Mouse (Mus musculus): ENCODE measurements around the gene Mllt1.

GRCm38 (mm10) chr17:56952639-56953038 lies 17.4 kb upstream of the Mllt1 start:
- no peak for TF ChIP-seq CTCF (IDR thresholded peaks at IDR 0.05; ENCODE audit: low read depth)
- TF ChIP-seq EP300 (optimal IDR thresholded peaks at IDR 0.05): no peak

All from stomach, postnatal 0 days (tissue).